Mouse (Mus musculus) intestine, postnatal 0 days (tissue): ENCODE results near the gene Plppr1. TPM values are rescaled to one million over a fixed set of nuclear protein-coding genes. Genes with fewer than 3 reads are reported as not detected.
A peak's percentile ranks its signal among the peaks of the same experiment; 100 is the strongest.

Experiments used
- ATAC-seq: fragments of 200-750 bp; cut with Nextera tagmentation; 2 replicates; pipeline ENCODE4 v1.8.0; 2017; ENCODE audit warnings: mild to moderate bottlenecking, moderate TSS enrichment, moderate library complexity
- H3K27ac ChIP-seq: fragments of 300-500 bp; sonication (generic); 2 replicates; pipeline ENCODE4 v1.5.1; 2014; ENCODE audit warnings: mild to moderate bottlenecking, low read depth, low read length, moderate library complexity
- H3K27me3 ChIP-seq: fragments of 300-500 bp; sonication (generic); replicated peaks from 2 replicates; pipeline ENCODE4 v1.6.1; 2014; ENCODE audit warnings: low read length, mixed read lengths; ENCODE audit not compliant: control insufficient read depth, insufficient read depth
- H3K36me3 ChIP-seq: fragments of 300-500 bp; sonication (generic); 2 replicates; pipeline ENCODE4 v1.6.1; 2014; ENCODE audit warnings: mild to moderate bottlenecking, moderate library complexity; ENCODE audit not compliant: control insufficient read depth, insufficient read depth
- H3K4me1 ChIP-seq: fragments of 300-500 bp; sonication (generic); replicated peaks from 2 replicates; pipeline ENCODE4 v1.6.1; 2014; ENCODE audit warnings: antibody characterized with exemption, low read length, mixed read lengths; ENCODE audit not compliant: control insufficient read depth, insufficient read depth
- H3K4me2 ChIP-seq: fragments of 300-500 bp; sonication (generic); replicated peaks from 2 replicates; pipeline ENCODE4 v1.6.1; 2014; ENCODE audit warnings: low read depth, mild to moderate bottlenecking, moderate library complexity
- H3K4me3 ChIP-seq: fragments of 300-500 bp; sonication (generic); 2 replicates; pipeline ENCODE4 v1.5.1; 2014; ENCODE audit warnings: low read depth, low read length
- H3K9ac ChIP-seq: fragments of 300-500 bp; sonication (generic); 2 replicates; pipeline ENCODE4 v1.6.1; 2014; ENCODE audit warnings: mild to moderate bottlenecking, low read depth, low read length
- H3K9me3 ChIP-seq: fragments of 300-500 bp; sonication (generic); 2 replicates; pipeline ENCODE4 v1.6.1; 2016; ENCODE audit warnings: mixed run types; ENCODE audit not compliant: control insufficient read depth
- CTCF ChIP-seq: sonication (generic); IDR thresholded peaks from 2 replicates; pipeline ENCODE4 v1.5.1; 2016; ENCODE audit warnings: low read depth, mild to moderate bottlenecking, control low read depth, antibody characterized with exemption, moderate library complexity
- WGBS: fragments of 180-500 bp; shearing (Covaris S2); extraction: QIAGEN DNeasy Blood & Tissue Kit; methylation state at CpG from one replicate; pipeline ENCODE4 v1.1.7; 2014; 5-methylcytosine and 5-hydroxymethylcytosine counted together
- polyA plus RNA-seq: library from polyadenylated mRNA; unstranded; fragments of >200 nt; fragmentation: Nextera tagmentation; extraction: Ambion mirVana; gene quantifications from 2 replicates; pipeline ENCODE4 v1.2.1, GENCODE M21; 2015

The Plppr1 gene
- polyA plus RNA-seq, 1 experiment from 2014 or later, result 0.47 TPM

GRCm38 (mm10) chr4:49057916-49058315 is 1.2 kb upstream of the Plppr1 start:
- WGBS, result 73% methylated on average over 2 of the region's 2 CpGs
- Histone ChIP-seq H3K27me3 (peaks cover 13% of the 10 kb centered on the region), H3K36me3 (no peaks in the 10 kb centered on the region), H3K27ac (no peak overlapping the region), H3K9ac (no peak overlapping the region), H3K4me3 (no peak overlapping the region), H3K4me2 (no peak overlapping the region), H3K4me1 (no peaks in the 10 kb centered on the region), H3K9me3 (no peaks in the 10 kb centered on the region)
- ATAC-seq, result no peak
- TF ChIP-seq CTCF, result no peak

GRCm38 (mm10) chr4:49058557-49058956 is 516 bp upstream of the Plppr1 start:
- H3K36me3 ChIP-seq, result no peaks in the 10 kb centered on the region
- H3K9ac ChIP-seq, result no peak overlapping the region
- H3K9me3 ChIP-seq, result no peaks in the 10 kb centered on the region
- H3K27me3 ChIP-seq, result peaks cover 13% of the 10 kb centered on the region
- H3K4me3 ChIP-seq, result peak overlapping the region; percentile 56
- H3K27ac ChIP-seq, result no peak overlapping the region
- no peak for ATAC-seq
- H3K4me1 ChIP-seq, result no peaks in the 10 kb centered on the region
- WGBS, result 15% methylated on average over 7 of the region's 7 CpGs
- no peak for TF ChIP-seq CTCF
- peak overlapping the region; percentile 97 for H3K4me2 ChIP-seq

GRCm38 (mm10) chr4:49059402-49060381 is 619 bp downstream of the Plppr1 start:
- Histone ChIP-seq H3K36me3 (no peaks in the 10 kb centered on the region), H3K4me3 (peak overlapping the region; percentile 56), H3K4me2 (peak overlapping the region; percentile 97), H3K4me1 (no peaks in the 10 kb centered on the region), H3K9ac (no peak overlapping the region), H3K9me3 (no peaks in the 10 kb centered on the region), H3K27ac (no peak overlapping the region), H3K27me3 (peaks cover 13% of the 10 kb centered on the region)
- ATAC-seq, result peak; percentile 56
- peak; percentile 31 for TF ChIP-seq CTCF
- WGBS, result 1% methylated on average over 62 of the region's 62 CpGs

GRCm38 (mm10) chr4:49069471-49069870 is 10.4 kb downstream of the Plppr1 start:
- Histone ChIP-seq H3K4me1 (no peaks in the 10 kb centered on the region), H3K27ac (no peak overlapping the region), H3K4me3 (no peak overlapping the region), H3K36me3 (no peaks in the 10 kb centered on the region), H3K9ac (no peak overlapping the region), H3K9me3 (no peaks in the 10 kb centered on the region), H3K27me3 (no peaks in the 10 kb centered on the region), H3K4me2 (no peak overlapping the region)
- TF ChIP-seq CTCF, result no peak
- WGBS, result 83% methylated on average over 4 of the region's 4 CpGs
- ATAC-seq, result no peak

- H3K4me2 ChIP-seq, result no peak overlapping the region
- ATAC-seq, result no peak
Measured at GRCm38 (mm10) chr4:49072886-49073285, 13.8 kb downstream of the Plppr1 start.

GRCm38 (mm10) chr4:49075881-49076280 is 16.8 kb downstream of the Plppr1 start:
- no peak for TF ChIP-seq CTCF

More at GRCm38 (mm10) chr4:49072886-49073285, 13.8 kb downstream of the Plppr1 start:
- WGBS, result 55% methylated on average over 4 of the region's 4 CpGs
- Histone ChIP-seq H3K9me3 (no peaks in the 10 kb centered on the region), H3K9ac (no peak overlapping the region), H3K36me3 (no peaks in the 10 kb centered on the region), H3K27ac (no peak overlapping the region), H3K4me1 (no peaks in the 10 kb centered on the region), H3K27me3 (no peaks in the 10 kb centered on the region), H3K4me3 (no peak overlapping the region)
- no peak for TF ChIP-seq CTCF

More at GRCm38 (mm10) chr4:49075881-49076280, 16.8 kb downstream of the Plppr1 start:
- H3K27ac ChIP-seq, result no peak overlapping the region
- H3K27me3 ChIP-seq, result no peaks in the 10 kb centered on the region
- H3K9ac ChIP-seq, result no peak overlapping the region
- no peaks in the 10 kb centered on the region for H3K4me1 ChIP-seq
- no peak for ATAC-seq
- no peaks in the 10 kb centered on the region for H3K9me3 ChIP-seq
- no peak overlapping the region for H3K4me3 ChIP-seq
- 78% methylated on average over 2 of the region's 2 CpGs for WGBS
- no peak overlapping the region for H3K4me2 ChIP-seq
- H3K36me3 ChIP-seq, result no peaks in the 10 kb centered on the region
